Mouse (Mus musculus) ovary, adult 2 months (tissue): ENCODE measurements around the gene Pla1a. TPM values are rescaled to one million over a fixed set of nuclear protein-coding genes. Genes with fewer than 3 reads are reported as not detected.

Experiments
- polyA plus RNA-seq: library from polyadenylated mRNA; depleted of rRNA; stranded (reverse); fragments of >200 nt; gene quantifications from 2 replicates; pipeline ENCODE4 v1.2.3, GENCODE M21; 2012; rRNA removed

The Pla1a gene
- 6.4 and 9.4 TPM in 2 replicates for polyA plus RNA-seq

GRCm38 (mm10) chr16:38432498-38433425 is at the start of gene Pla1a:
Gene Pla1a (minus strand): TSS chr16:38433145.

GRCm38 (mm10) chr16:38455511-38456418 is 22.8 kb upstream of the Pla1a start, which contains the start of gene Cd80:
Gene Cd80 (plus strand): TSS chr16:38455561.

DNA sequence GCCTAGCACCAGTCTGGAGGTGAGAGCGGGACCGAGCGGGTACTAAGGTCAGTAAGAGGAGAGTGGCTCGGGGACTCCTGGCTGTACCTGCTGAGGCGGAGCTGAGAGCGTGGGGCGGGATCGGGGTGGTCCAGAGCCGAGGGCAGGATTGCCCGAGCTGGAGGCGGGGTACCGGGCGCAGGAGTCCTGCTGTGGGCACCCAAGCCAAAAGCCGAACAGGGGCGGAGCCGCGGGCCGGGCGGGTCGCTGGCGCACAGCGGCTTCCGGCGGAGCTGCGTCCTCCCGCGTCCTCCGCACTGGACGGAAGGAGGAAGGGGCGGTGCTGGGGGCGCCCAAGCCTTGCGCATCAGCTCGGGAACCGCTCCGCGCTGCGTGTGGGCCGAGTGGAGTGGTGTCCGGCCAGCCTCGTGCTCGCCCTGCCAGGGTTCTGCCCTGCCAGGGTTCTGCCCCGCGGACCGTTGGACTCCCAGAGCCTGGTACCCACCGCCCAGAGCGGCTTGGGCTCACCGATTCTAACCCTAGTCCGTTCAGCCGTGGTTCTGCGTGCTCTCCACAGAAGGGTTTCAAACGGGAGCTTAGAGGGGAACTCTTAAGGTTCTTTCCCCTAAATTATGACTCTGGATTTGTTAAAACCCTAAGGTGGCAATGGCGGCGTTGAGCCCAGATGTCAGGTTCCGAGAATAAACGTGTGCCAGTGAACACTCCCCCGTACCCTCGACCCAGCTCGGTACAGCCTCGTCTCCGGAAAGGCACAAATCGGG is 19.7 kb upstream of the Pla1a start, which contains the start of gene Adprh:
Adprh (minus strand) TSS at position 262 of the 761 bp plus-strand sequence.

DNA sequence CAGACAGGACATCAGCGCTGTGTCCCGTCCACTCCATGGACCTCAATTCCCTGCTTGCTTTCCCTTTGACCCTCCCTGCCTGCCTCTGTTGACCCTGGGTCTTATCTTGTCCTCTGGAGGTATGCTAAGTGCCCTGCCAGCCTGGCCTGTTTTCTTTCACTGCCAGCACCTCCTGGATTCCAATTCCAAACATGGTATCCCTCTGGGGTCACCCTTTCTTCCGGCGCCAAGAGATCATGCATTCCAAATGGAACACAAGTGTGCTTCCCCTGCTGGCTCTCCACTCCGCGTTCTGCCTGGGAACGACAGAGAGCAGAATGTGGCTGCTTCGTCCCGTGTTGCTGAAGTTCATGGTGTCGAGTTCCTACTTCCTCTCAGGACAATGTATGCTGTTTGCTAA is 71.0 kb downstream of the Pla1a start, which contains the start of gene Popdc2:
Popdc2 (plus strand) TSS at position 277 of the 400 bp plus-strand sequence.

DNA sequence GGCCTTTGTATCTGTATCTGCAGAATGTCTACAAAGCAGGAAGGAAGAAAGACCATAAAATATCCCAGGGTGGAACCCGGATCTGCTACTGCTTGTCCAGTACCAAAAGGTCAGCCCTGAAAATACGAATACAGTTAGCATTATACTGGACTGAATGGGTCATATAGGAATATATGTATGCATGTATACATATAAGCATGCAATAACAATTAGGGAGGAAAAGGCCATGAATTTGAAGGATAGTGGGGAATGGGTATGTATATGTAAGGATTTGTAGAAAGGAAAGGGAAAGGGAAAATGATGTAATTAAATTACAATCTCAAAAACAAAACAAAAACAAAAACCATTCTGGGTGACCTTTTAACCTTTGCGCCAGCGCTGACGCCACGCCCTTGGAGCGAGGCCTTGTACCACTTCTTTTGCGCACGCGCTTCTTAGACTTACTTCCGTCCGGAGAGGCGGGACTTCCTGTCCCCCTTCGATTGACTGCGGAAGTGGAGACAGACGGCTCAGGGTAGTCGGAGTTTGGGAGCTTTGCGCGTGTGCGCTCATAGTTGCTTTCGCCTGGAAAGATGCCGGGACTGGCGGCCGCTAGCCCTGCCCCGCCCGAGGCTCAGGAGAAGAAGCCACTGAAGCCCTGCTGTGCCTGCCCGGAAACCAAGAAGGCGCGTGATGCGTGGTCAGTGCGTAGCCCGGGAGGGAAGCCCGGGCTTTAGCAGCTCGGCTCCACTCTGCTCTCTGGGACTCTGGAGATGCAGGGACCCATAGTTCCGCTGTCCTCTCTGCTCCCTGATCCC is 86.2 kb downstream of the Pla1a start, which contains the start of the genes Cox17 and Gm21987:
Cox17 (plus strand) TSS at position 463 of the 797 bp plus-strand sequence.
Gm21987 (plus strand) TSS at position 512 of the 797 bp plus-strand sequence.

Other genes starting within 250 kb of the Pla1a start
- 1.5 TPM in 2 replicates for gene Nr1i2, start 138.3 kb downstream of the Pla1a start, polyA plus RNA-seq
- gene Maats1, start 91.0 kb downstream of the Pla1a start, polyA plus RNA-seq, result 1.4 and 1.5 TPM in 2 replicates
- gene Cox17, start 86.2 kb downstream of the Pla1a start, polyA plus RNA-seq, result 31.3 and 59.8 TPM in 2 replicates
- 4.5 TPM in 1 of 2 replicates, not detected in the other for gene Gm21987, start 86.1 kb downstream of the Pla1a start, polyA plus RNA-seq
- 23.2 and 24.5 TPM in 2 replicates for gene Popdc2, start 70.9 kb downstream of the Pla1a start, polyA plus RNA-seq
- 71.1 and 84.2 TPM in 2 replicates for gene Adprh, start 19.6 kb upstream of the Pla1a start, polyA plus RNA-seq
- gene Cd80, start 22.4 kb upstream of the Pla1a start, polyA plus RNA-seq, result 0.08 and 0.16 TPM in 2 replicates
- gene Timmdc1, start 89.5 kb upstream of the Pla1a start, polyA plus RNA-seq, result 31.9 and 48.8 TPM in 2 replicates
- gene Poglut1, start 117.1 kb upstream of the Pla1a start, polyA plus RNA-seq, result 23.2 and 27.5 TPM in 2 replicates
- 123 and 139 TPM in 2 replicates for gene Tmem39a, start 125.6 kb upstream of the Pla1a start, polyA plus RNA-seq